In genomic region chr9:103366356-103366755, GRCm38 (mm10) we compare ENCODE assay signal across 9 mouse cellular contexts. TPM values are rescaled to one million over a fixed set of nuclear protein-coding genes. Genes with fewer than 3 reads are reported as not detected.
A peak's percentile ranks its signal among the peaks of the same experiment; 100 is the strongest.
DNase-seq lines count a peak whose midpoint lies in the region; ATAC-seq and TF ChIP-seq lines count a peak whose summit lies in the region.
"Had no signal": no experiment of that assay in that cellular context is flagged by ENCODE, and none has a peak within 500 bp of the region (broad histone marks: within the 10 kb centered on the region; RNA-seq: fewer than 3 reads in every experiment).

No protein-coding gene starts in this region.

- peak overlapping the region; percentile 43 for H3K9ac ChIP-seq in heart, embryonic 15.5 days
- peak overlapping the region; percentile 63; the same call in 1 of the 2 replicates for H3K9ac ChIP-seq in hindbrain, embryonic 13.5 days
- peak overlapping the region; percentile 53 for H3K9ac ChIP-seq in midbrain, embryonic 13.5 days (replicated peaks)

- no peak for ATAC-seq in heart, embryonic 15.5 days (replicated peaks; ENCODE audit: insufficient number of reproducible peaks, insufficient read depth, low FRiP score, low read depth)
- no peak for ATAC-seq in hindbrain, embryonic 13.5 days (ENCODE audit: low FRiP score)
- ATAC-seq in midbrain, embryonic 13.5 days: peak; percentile 3; the same call in 1 of the 2 replicates

- H3K9me3 ChIP-seq in heart, embryonic 15.5 days (replicated peaks): no peaks in the 10 kb centered on the region
- no peaks in the 10 kb centered on the region for H3K9me3 ChIP-seq in hindbrain, embryonic 13.5 days
- no peaks in the 10 kb centered on the region for H3K9me3 ChIP-seq in midbrain, embryonic 13.5 days

- no peak for TF ChIP-seq CTCF in bone marrow macrophage, adult 2 months (IDR thresholded peaks at IDR 0.05; ENCODE audit: low read depth, low read length)

- intact Hi-C loops in heart, postnatal 10 days (cut with DNase I): no loop called here

- peak overlapping the region; percentile 86 for H3K27ac ChIP-seq in heart, embryonic 15.5 days
- H3K27ac ChIP-seq in bone marrow macrophage, adult 2 months (ENCODE audit: insufficient read depth, low read depth, low read length): peak overlapping the region; percentile 78
- peak overlapping the region; percentile 79 for H3K27ac ChIP-seq in hindbrain, embryonic 13.5 days
- H3K27ac ChIP-seq in midbrain, embryonic 13.5 days: peak overlapping the region; percentile 67

- TF ChIP-seq POLR2A in bone marrow macrophage, adult 2 months (IDR thresholded peaks at IDR 0.05; ENCODE audit: borderline replicate concordance, low read depth, low read length): no peak

- no peak for DNase-seq in heart, postnatal 10 days
- no peak for DNase-seq in cerebellum, postnatal 14 days
- no peak for DNase-seq in frontal cortex, postnatal 25 days (ENCODE audit: low spot score in 2 of 2)
- DNase-seq in layer of hippocampus, adult 9-10 months (ENCODE audit: low spot score): no peak

- peak overlapping the region; percentile 40 for H3K4me3 ChIP-seq in heart, embryonic 15.5 days
- peak overlapping the region; percentile 58 for H3K4me3 ChIP-seq in bone marrow macrophage, adult 2 months (ENCODE audit: insufficient read depth, low read length)
- peak overlapping the region; percentile 92 for H3K4me3 ChIP-seq in hindbrain, embryonic 13.5 days
- peak overlapping the region; percentile 32 for H3K4me3 ChIP-seq in midbrain, embryonic 13.5 days (replicated peaks)

- H3K27me3 ChIP-seq in heart, embryonic 15.5 days: no peaks in the 10 kb centered on the region
- no peaks in the 10 kb centered on the region for H3K27me3 ChIP-seq in hindbrain, embryonic 13.5 days
- no peaks in the 10 kb centered on the region for H3K27me3 ChIP-seq in midbrain, embryonic 13.5 days
- H3K27me3 ChIP-seq: Patski had no signal

- WGBS in heart, embryonic 15.5 days: 54% methylated on average over 9 of the region's 9 CpGs
- WGBS in hindbrain, embryonic 13.5 days: 60% methylated on average over 9 of the region's 9 CpGs
- WGBS in midbrain, embryonic 13.5 days: 53% methylated on average over 9 of the region's 9 CpGs

- peaks cover 28% of the 10 kb centered on the region for H3K4me1 ChIP-seq in heart, embryonic 15.5 days (replicated peaks)
- peaks cover 32% of the 10 kb centered on the region for H3K4me1 ChIP-seq in bone marrow macrophage, adult 2 months (ENCODE audit: control insufficient read depth, insufficient read depth, low read length)
- H3K4me1 ChIP-seq in hindbrain, embryonic 13.5 days (replicated peaks): peaks cover 29% of the 10 kb centered on the region
- H3K4me1 ChIP-seq in midbrain, embryonic 13.5 days (replicated peaks): peaks cover 42% of the 10 kb centered on the region

- peaks cover 9% of the 10 kb centered on the region for H3K36me3 ChIP-seq in heart, embryonic 15.5 days
- no peaks in the 10 kb centered on the region for H3K36me3 ChIP-seq in hindbrain, embryonic 13.5 days
- 0 out of 2 replicates have a peak, but pooled peaks cover 3% of the 10 kb centered on the region for H3K36me3 ChIP-seq in midbrain, embryonic 13.5 days

- H3K4me2 ChIP-seq in heart, embryonic 15.5 days: peak overlapping the region; percentile 70
- peak overlapping the region; percentile 61 for H3K4me2 ChIP-seq in hindbrain, embryonic 13.5 days
- H3K4me2 ChIP-seq in midbrain, embryonic 13.5 days (replicated peaks): peak overlapping the region; percentile 58

RNA-seq across cellular contexts. Expression of gene Cdv3, which starts 0.7 kb away (rescaled TPM):
- 75.2 and 89.4 TPM in 2 replicates for polyA plus RNA-seq in heart, embryonic 15.5 days (2015; fragmentation: Nextera tagmentation; extraction: Ambion mirVana)
- total RNA-seq in heart, postnatal 10 days (2021): 100 to 1,000 TPM; 111 to 137 TPM
- polyA plus RNA-seq in bone marrow macrophage, adult 2 months (2012; ENCODE audit: insufficient read depth, insufficient read length, missing spikeins): 87.7 and 93.1 TPM in 2 replicates
- polyA plus RNA-seq in hindbrain, embryonic 13.5 days (2015; fragmentation: Nextera tagmentation; extraction: Ambion mirVana): 80.9 and 84.4 TPM in 2 replicates
- polyA plus RNA-seq in midbrain, embryonic 13.5 days (2015; fragmentation: Nextera tagmentation; extraction: Ambion mirVana): 85.2 and 105 TPM in 2 replicates

Comparison
In these comparisons a context has a peak if more than half of its experiments do, and no peak if none do; other contexts are left out.
1. H3K4me3 ChIP-seq: peak in every context shown above with its lines; median percentile 92 in hindbrain, embryonic 13.5 days; 58 in bone marrow macrophage, adult 2 months; 40 in heart, embryonic 15.5 days; 32 in midbrain, embryonic 13.5 days.